Mouse (Mus musculus): ENCODE results near the gene Mlh3. TPM values are rescaled to one million over a fixed set of nuclear protein-coding genes. Genes with fewer than 3 reads are reported as not detected.

The Mlh3 gene
- total RNA-seq (2021) = 10 to 100 TPM; 10.6 to 11.5 TPM
- long read RNA-seq, experiment 1, full-length matches to known transcripts = 1 of 7 reads
- long read RNA-seq, experiment 1, partial matches to known transcripts = 1 of 7 reads
- long read RNA-seq, experiment 1, other reads (novel, unspliced or antisense) = 5 of 7 reads
- long read RNA-seq, experiment 2, full-length matches to known transcripts = 1 of 6 reads
- long read RNA-seq, experiment 2, partial matches to known transcripts = 1 of 6 reads
- long read RNA-seq, experiment 2, other reads (novel, unspliced or antisense) = 4 of 6 reads

DNA sequence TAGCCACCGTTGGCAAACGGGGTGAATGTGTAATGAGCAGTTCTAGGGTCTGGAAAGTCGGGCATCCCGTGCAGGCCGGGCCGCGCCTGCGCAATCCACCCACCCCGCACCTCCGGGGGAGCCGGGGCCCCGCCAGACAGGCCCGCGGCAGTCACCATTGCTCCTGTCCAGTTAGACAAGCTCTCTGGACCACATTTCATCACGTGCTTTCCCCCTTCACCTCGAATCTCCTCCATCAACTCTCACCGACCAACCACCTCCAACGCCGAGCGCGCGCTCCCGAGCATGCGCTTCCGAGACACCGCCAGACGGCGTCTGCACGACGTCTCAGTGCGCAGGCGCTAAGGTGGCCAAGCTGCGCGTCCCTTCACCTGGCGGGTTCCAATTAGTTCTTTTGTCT is at the start of gene Mlh3:
TSS of gene Mlh3 (minus strand) at position 281 of the 400 bp plus-strand sequence.
- DNase-seq (ENCODE audit: low spot score in 2 of 2) = peak; percentile 51 to 72

DNA sequence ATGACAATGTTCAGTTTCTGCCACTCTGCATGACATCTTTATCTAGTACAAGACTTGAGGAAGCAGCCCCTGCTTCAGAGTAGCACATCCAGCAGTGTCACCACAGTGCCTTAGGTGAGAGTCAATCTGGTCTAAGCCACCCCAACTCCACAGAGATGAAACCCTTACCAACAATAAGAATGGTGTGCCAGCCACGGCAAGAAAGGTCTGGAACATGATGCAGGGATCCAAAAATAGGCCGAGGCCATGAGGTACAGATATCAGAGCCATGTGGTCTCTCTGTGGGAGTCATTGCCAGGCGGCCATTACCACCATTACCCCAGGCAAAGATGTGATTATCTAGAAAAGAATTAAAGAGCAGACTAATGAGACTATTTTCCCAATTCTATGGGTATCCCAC is 38.3 kb upstream of the Mlh3 start:
- DNase-seq (ENCODE audit: low spot score in 2 of 2) = no peak

DNA sequence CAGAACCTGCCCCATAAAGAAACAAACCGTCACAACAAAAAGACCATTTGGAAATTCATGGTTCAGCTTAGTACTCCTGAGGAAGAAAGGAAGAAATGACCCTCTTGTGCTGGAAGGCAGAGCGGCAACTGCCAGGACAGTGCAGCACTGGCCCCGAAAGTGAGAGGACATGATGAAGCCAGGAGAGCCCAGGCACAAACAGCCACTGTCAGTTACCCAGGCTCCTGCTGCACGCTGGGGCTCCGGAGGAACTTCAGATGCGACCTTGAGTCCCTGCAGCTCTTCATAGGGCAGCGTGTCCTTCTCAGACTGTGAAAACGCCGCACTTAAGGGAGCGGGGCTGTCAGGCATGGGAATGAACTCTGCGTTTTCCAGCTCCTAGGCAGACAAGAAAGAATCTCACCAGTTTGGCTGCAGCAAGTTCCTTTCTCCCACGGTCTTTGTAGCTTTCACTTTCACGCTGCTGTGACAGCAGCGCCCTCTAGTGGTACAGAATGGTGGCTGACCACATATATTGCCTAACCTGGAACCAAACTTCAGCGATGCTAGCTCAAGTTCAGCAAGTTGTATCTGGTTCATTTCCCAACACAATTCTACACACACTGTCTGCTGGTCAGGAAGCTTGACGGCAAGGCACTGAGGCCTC is 35.0 kb upstream of the Mlh3 start:
- peak; percentile 75 to 81 for DNase-seq (ENCODE audit: low spot score in 2 of 2)

DNA sequence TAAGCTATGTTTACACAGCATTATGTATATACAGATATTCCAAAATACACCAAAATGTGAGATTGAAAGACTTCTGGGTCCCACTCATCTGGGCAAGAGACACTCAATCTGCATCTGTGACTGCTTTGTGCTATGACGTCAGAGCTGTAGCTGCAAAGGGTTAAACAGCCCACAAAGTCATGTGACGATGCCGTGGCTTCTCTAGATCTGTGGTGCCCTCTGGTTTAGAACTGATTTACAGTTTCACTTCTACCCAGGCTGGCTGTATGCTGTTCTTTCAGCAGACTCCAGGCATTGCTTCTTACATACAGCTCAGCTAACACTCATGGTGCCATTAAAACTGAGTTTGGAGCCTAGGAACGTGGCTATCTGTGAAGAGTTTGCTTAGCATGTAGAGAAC is 34.3 kb upstream of the Mlh3 start:
- no peak for DNase-seq (ENCODE audit: low spot score in 2 of 2)

DNA sequence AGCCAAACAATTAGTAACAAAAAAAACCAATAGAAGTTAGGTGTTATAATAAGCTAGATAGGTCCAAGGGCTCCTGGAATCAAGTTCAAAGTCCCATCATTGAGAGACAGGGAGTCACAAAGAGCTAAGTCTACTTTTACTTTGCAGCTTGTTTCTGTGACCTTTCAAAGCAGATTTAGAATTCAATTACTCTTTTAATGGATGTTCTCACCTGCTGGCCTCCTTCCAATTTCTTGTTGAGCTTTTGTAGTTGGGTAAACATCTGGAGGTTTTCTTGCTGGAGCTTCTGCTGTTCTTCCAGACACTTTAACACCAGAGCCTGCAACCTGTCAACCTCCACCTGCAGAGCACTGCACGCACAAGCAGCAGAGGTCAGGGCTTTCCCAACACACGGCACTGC is 32.9 kb upstream of the Mlh3 start:
- no peak for DNase-seq (ENCODE audit: low spot score in 2 of 2)

DNA sequence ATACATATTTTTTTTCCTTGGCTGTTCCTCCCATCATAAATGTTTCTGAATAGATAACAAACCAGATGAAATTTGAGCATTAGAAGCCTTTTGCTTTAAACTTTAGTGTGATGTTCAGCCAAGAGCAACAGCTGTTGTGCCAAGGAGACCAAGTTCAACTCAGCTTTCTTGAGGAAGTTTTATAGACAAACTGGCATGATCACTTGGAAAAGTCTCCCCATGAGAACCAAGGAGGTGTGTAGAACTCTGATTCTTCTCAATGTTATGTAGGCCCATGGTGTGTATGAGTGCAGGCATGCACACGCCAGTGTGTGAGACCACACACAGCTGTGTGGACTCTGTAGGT is 28.4 kb upstream of the Mlh3 start:
- no peak for DNase-seq (ENCODE audit: low spot score in 2 of 2)

DNA sequence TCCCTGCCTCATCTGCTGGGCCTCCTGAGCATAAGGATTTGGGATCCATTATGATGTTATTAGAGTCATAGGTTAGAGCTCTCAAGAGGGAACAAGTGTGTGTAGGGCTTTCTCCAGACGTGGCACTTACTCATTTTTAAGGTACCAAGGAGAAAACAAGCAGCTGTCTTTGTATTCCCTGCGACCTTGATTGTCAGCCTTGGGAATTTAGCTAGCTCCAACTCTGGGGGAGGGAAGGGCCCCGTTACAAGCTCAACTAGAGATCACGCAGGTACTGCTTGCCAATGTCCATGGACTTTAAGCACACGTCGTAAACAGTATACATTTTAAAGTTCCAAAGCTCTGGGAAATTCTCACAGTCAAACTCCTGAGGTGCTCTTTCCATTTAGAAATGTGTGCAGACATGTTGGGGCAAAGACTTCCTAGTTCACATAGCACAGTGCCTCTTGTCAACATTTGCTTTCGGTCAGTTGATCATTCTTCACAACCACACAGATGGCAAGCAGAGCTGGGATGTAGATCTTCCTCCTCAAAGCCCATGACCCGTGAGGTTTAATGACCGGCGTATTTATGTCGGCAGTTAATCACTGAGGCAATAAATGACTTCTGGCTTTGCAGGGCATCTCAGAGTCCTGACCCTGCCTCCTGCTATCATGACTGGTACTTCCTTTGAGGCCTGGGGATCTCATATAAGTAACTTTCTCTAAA is 27.9 kb upstream of the Mlh3 start:
- no peak for DNase-seq (ENCODE audit: low spot score in 2 of 2)

DNA sequence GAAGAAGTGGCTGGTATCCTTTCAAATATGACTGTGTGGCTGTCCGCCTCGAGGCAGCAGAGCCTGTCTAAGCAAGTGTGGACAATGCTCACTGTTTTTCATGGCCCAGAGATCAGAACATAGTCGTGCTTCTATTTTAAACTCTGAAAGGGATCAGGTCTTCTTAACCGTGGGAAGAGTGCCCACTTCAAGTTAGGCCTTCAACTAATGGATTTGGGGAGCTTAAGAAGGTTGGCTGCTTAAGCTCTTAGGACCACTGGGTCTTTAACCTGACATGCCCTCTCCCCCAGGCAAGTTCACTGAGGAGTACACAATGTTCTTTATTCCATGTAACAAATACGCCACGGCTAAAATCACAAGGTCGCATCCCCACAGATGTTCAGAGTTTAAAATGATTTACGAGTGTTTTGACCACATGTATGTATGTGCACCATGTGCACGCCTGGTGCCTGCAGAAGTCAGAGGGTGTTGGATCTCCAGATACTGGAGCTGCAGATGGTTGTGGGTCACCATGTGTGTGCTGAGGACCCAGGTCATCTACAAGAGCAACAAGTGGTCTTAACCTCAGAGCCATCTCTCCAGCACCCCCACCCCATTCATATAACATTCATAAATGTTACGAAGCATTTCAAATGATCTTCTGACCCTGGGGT is 27.1 kb upstream of the Mlh3 start:
- DNase-seq (ENCODE audit: low spot score in 2 of 2) = no peak

DNA sequence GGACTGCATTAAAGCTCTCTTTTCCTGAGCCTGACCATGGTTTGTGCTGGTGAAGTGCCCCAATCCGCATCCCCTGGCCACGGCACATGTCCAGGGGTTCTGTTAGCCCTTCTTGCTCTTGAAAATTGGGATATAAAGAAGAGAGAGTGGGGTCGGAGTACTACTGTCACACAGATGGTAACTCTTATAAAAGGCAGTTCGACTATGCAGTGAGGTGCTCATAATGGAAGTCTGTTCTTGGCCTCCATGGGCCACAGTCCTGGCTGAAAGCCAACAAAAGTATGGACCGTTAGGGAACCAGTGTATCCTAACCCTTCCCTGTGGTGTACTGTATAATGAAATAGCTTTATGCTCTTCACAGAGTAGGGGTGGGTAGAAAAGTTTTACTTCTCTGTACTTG is 26.5 kb upstream of the Mlh3 start:
- no peak for DNase-seq (ENCODE audit: low spot score in 2 of 2)

DNA sequence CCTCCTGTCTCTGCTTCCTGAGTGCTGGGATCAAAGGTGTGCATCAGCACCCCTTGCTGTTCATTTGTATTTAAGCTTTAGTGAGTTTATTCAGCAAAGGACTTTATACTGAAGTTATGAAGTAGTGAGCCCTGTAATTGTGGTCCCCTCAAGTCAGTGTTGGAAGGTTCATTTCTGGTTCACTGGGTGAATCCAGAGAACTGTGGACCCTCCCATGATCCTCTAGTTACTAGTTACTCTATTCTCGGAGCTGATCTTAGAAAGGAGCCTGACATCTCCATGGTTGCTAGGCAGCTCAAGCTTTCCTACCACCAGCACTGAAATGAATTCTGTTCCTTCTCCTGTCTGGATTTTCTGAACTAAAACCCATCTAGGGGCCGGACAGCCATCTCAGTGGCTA is 25.1 kb upstream of the Mlh3 start:
- no peak for DNase-seq (ENCODE audit: low spot score in 2 of 2)

DNA sequence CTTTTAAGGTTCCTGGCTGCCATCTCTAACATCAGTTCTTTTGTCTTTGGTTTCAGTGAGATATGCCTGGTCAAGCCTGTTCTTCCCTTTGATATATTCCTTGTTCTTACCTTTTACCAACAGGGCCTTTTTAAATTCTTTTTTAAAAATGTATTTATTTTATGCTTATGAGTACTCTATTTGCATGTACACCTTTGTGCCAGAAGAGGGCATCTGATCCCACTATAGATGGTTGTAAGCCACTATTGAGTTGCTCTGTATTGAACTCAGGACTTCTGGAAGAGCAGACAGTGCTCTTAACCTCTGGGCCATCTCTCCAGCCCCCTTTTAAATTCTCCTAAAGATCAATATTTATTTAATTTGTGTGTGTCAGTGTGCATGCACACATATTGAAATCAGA is 22.5 kb upstream of the Mlh3 start:
- no peak for DNase-seq (ENCODE audit: low spot score in 2 of 2)

DNA sequence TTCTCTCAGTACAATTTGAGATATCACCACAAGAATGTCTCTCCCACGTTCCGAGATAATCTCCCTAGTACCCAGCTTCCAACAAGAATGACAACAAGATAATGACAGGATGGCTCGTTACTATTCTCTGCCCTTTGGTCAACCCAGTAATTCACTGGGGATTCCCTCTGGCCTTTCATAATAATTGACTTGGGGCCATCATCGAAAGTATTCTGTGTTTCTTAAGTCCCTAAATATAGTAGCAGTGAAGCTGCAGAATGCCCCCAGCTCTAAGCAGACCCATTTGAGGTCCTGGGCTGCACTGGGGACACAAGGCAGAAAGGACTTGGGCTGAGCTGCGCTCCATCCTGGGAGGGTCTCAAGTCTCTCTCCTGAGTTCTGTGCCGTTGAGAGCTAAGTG is 21.9 kb upstream of the Mlh3 start:
- DNase-seq (ENCODE audit: low spot score in 2 of 2) = no peak

DNA sequence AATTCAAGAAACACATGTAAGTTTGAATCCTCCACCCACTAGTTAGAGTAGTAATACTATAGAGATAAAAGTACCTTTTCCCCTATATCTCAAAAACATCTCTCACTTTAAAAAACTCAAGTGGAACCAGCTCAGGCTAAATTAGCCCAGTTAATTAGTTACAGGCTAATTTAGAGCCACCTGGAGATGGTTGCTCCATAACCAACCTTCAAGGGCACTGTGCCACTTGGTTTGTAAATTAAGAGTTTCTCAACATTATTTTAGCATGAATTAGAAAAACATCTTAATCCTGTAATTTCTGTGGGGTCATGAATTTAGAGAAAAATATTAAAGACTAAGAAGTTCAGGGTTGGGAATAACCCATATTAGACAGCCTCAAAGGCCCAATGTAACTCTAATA is 21.1 kb upstream of the Mlh3 start:
- DNase-seq (ENCODE audit: low spot score in 2 of 2) = no peak

DNA sequence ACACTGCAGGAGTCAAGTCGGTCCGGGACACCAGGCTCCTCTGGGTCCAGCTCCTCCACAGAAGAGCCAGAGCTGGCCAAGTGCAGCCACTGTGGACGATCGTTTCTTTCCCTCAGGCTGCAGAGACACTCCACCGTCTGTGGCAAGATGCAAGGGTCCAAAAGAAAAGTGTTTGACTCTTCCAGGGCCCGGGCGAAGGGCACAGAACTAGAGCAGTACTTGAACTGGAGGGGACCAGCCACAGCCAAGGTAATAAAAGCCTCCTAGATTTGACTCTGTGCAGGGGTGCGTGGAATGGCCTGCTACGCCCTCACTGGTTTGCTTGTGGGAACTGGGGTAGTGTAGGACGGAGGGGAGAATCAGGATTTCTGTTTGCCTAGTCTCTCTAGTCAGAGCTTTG is 20.2 kb upstream of the Mlh3 start:
- DNase-seq (ENCODE audit: low spot score in 2 of 2) = no peak

DNA sequence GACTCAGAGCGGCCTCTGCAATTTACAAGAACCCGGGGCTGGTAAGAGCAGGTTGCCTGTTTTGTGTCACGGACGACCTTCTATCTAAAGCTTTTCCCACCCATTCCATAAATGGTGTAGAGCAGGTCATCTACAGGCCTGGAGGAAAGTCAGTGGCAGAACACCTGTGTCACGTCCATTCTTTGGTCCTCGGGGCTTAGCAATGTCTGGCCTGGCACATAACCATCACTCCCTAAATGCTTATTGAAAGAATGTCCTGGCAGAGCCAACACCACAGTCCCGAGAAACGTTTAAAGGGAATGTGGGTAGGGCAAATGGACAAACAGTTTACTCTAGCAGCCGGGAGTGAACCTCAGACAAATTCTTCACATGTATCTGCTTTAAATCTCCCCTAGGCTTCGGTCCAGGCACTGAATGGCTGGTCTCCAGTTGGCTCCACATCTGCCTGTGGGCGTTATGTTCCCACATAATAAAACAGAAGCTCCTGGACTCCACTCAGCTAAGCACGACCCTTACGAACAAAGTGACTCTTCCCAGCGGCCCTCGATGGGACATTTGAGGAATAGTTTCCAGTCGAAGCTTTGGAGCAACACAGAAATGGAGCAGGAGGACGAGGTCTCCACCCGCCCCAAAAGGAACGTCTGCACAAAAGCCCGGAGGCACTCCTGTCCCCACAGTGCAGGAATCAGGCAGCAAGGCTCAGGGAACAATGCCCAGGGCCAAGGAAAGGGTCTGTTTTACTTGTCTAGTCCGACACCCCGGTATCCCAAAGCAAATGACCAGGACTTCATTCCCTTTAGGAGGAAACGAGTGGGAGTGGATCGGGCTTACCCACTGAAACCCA is 19.0 kb upstream of the Mlh3 start:
- peak in 1 of 2 experiments; percentile 62 for DNase-seq (ENCODE audit: low spot score in 2 of 2)

DNA sequence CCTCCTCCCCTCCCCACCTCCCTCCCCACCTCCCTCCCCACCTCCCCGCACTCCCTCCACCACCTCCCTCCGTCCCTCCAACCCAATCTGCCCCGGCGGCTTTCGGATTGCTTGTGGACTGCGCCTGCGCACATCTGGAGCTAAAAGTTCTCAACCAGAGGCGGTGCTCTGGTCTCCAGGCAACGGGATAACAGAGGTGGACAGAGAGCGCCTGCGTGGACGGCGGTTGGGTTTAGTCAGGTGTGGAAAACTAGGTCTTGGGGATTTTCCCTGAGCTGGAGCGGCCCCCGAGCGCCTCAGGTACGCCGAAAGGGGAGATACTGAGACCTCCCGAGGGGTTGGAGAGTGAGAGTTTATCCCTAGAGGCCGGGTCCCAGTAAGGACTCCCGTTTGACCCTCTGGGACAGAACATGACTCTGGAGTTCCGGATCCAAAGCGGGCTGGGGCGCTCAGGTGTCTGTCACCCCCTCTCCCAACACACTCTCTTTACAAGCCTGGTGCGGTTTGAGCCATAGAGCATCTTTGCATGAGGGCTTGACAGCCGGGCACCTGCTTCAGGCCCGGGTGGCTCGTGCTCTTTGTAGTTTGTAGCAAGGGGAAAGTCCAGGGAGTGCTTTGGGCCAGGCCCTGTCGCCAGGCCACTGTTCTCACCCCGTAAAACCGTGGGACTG is 18.2 kb upstream of the Mlh3 start, which contains the start of gene Zc2hc1c:
TSS of gene Zc2hc1c (plus strand) at position 106 of the 671 bp plus-strand sequence.
- peak; percentile 74 to 87 for DNase-seq (ENCODE audit: low spot score in 2 of 2)

DNA sequence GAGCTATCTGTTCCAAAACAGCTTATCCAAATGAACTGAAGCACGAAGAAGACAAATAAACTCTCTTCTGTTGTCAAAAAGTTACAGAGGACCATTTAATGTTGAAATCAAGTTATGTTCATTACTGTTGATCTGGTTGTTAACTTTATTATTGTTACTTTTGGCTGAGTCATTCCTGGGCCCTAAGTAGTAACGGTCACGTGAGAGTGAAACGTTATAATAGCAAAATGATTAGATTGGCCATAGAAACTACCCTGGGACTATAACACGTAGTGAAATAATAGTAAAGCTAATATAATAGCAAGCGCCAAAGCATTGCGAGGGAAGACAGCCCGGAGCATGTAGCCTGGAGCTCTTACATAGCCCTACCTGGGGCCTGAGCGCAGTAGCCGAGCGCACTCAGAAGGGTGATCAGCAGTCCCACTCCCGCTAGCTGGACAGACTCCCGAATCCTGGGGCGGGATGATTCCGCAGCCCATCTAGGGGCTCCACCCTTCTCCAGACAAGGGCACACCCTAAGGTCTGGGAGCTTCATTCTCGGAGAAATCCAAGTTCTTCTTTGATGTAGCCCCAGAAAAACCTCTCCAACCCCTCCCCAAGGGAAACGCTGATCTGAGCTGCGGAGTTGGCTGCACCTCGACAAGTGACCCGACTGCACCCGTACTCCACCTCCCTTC is 17.5 kb upstream of the Mlh3 start, which contains the start of gene Acyp1:
TSS of gene Acyp1 (minus strand) at position 630 of the 677 bp plus-strand sequence.
- DNase-seq (ENCODE audit: low spot score in 2 of 2) = peak; percentile 31 to 50

DNA sequence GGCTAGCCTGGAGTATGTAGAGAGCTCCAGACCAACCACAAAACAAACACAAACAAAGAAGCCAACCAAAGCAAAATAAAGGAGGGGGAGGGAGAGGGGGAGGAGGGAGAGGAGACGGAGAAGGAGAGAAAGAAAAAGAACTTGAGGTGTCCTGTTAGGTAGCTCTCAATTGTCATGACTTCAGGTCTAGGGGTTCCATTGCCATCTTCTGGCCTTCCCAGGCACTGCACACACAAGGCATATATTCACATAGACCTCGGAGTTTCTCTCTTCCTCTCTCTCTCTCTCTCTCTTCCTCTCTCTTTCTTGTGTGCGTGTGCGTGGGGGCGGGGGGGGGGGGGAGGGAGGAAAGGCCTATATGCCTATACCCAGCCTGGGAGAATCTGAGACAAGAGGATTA is 16.5 kb upstream of the Mlh3 start:
- no peak for DNase-seq (ENCODE audit: low spot score in 2 of 2)

DNA sequence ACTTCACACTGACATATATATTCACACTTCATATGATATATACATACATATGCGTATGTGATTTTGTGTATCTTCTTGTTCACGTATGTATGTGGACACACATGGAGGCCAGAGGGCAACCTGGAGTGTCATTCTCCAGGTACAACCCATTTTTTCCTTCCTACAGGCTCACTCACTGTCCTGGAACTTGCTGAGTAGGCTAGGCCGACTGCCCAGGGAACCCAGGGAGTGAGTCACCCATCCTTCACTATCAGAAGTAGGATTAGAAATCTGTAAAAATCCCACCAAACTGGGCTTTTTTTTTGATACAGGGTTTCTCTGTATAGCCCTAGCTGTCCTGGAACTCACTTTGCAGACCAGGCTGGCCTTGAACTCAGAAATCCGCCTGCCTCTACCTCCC is 14.6 kb upstream of the Mlh3 start:
- DNase-seq (ENCODE audit: low spot score in 2 of 2) = no peak

DNA sequence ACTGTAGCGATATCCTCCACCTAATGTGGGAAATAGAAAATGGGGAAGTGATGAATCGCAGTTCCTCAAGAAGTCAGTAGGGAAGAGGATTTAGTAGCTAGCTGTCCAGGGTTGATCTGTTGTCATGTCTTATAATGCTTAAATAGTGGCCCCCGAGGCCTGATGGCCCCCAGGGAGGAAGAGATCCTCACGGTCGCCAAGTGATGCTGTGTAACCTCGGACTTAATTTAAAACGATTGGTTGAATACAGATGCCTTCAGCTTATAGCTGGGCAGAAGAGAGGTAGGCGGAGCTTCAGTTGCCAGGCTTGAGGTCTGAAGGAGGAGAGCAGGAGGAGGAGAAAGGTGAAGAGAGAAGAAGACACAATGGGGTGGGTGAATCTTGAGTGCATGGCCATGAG is 13.9 kb upstream of the Mlh3 start:
- no peak for DNase-seq (ENCODE audit: low spot score in 2 of 2)
